Mouse (Mus musculus) stomach, postnatal 0 days (tissue): ENCODE measurements around the gene Srd5a3.

Source experiments
- CTCF ChIP-seq: IDR thresholded peaks from 2 replicates; pipeline ENCODE4 v1.5.1; 2016; ENCODE audit warnings: antibody characterized with exemption, low read depth, mild to moderate bottlenecking, moderate library complexity
- EP300 ChIP-seq: optimal IDR thresholded peaks from 2 replicates; pipeline ENCODE3; 2016; ENCODE audit warnings: antibody characterized with exemption

GRCm38 (mm10) chr5:76183043-76183749 lies 43.1 kb downstream of the Srd5a3 start:
- TF ChIP-seq CTCF, result no peak
- TF ChIP-seq EP300, result no peak
